Mouse (Mus musculus) heart, embryonic 16.5 days (tissue): Measurements from ENCODE around the gene Mapk8ip2. TPM values are rescaled to one million over a fixed set of nuclear protein-coding genes. Genes with fewer than 3 reads are reported as not detected.

ENCODE experiments used
- ATAC-seq: fragments of 200-750 bp; cut with Nextera tagmentation; replicated peaks from 2 replicates; pipeline ENCODE4 v1.8.0; 2017; ENCODE audit warnings: moderate number of reproducible peaks; ENCODE audit not compliant: insufficient read depth, low FRiP score; ENCODE audit errors: extremely low read depth
- H3K27ac ChIP-seq: fragments of 300-500 bp; sonication (generic); 2 replicates; pipeline ENCODE4 v1.5.1; 2014; ENCODE audit warnings: mild to moderate bottlenecking, low read length, control low read depth, moderate library complexity
- H3K27me3 ChIP-seq: fragments of 300-500 bp; sonication (generic); 2 replicates; pipeline ENCODE4 v1.6.1; 2014; ENCODE audit warnings: low read length, mixed read lengths; ENCODE audit not compliant: control insufficient read depth, insufficient read depth
- H3K36me3 ChIP-seq: fragments of 300-500 bp; sonication (generic); 2 replicates; pipeline ENCODE4 v1.6.1; 2014; ENCODE audit not compliant: control insufficient read depth, insufficient read depth
- H3K4me1 ChIP-seq: fragments of 300-500 bp; sonication (generic); 2 replicates; pipeline ENCODE4 v1.6.1; 2014; ENCODE audit warnings: low read length, mixed read lengths; ENCODE audit not compliant: control insufficient read depth, insufficient read depth
- H3K4me2 ChIP-seq: fragments of 300-500 bp; sonication (generic); 2 replicates; pipeline ENCODE4 v1.6.1; 2014; ENCODE audit warnings: low read depth, mild to moderate bottlenecking, control low read depth, low read length
- H3K4me3 ChIP-seq: fragments of 300-500 bp; sonication (generic); 2 replicates; pipeline ENCODE4 v1.5.1; 2014; ENCODE audit warnings: mild to moderate bottlenecking, control low read depth, low read length
- H3K9ac ChIP-seq: fragments of 300-500 bp; sonication (generic); 2 replicates; pipeline ENCODE4 v1.6.1; 2014; ENCODE audit warnings: low read length, control low read depth
- H3K9me3 ChIP-seq: fragments of 300-500 bp; sonication (generic); replicated peaks from 2 replicates; pipeline ENCODE4 v1.6.1; 2016; ENCODE audit warnings: low read length; ENCODE audit not compliant: control insufficient read depth
- WGBS: fragments of 180-500 bp; shearing (Covaris S2); extraction: QIAGEN DNeasy Blood & Tissue Kit; methylation state at CpG from one replicate; pipeline ENCODE4 v1.1.7; 2014; 5-methylcytosine and 5-hydroxymethylcytosine counted together
- polyA plus RNA-seq: library from polyadenylated mRNA; unstranded; fragments of >200 nt; fragmentation: Nextera tagmentation; extraction: Ambion mirVana; gene quantifications from 2 replicates; pipeline ENCODE4 v1.2.1, GENCODE M21; 2015

Mapk8ip2 gene
- polyA plus RNA-seq, 1 experiment from 2014 or later: 0.11 TPM

DNA sequence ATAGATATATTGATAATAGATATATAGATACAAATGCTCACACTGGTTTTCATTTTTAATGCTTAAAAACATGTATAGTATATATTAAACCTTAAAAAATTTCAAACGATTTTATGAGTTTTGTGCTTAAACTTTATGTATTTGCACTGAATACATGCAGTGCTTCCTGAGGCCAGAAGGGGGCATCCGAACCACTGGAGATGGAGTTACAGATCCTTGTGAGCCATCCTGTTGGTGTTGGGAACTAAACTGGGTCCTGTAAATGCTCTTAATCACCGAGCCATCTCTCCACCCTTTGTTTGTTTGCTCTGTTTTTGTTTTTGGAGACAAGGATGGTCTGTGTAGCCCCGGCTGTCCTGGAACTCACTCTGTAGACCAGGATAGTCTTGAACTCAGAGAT is 41.3 kb downstream of the Mapk8ip2 start:
- 73% methylated on average over 4 of the region's 4 CpGs for WGBS

DNA sequence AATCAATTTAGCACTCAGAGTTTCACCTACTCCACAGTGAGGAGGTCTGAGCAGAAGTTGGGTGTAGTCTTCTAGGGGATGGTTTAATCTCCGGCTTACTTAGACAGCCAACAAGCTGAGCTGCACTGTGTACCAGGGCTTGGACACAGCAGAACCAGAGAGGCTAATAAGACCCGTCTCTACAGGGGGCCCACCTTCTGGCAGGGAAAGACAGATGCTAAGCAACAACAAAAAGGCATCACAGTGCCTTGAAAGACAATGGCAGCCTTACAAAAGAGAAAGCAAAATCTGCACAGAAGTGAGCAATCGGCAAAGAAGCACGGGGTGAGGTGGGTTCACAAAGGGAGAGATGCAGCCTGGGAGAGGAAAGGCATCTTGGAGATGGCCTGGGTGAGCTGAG is 42.4 kb downstream of the Mapk8ip2 start:
- Histone ChIP-seq H3K4me3 (no peak overlapping the region), H3K27me3 (peaks cover 30% of the 10 kb centered on the region), H3K9me3 (peaks cover 8% of the 10 kb centered on the region; the same call in 1 of the 2 replicates), H3K36me3 (no peaks in the 10 kb centered on the region), H3K4me2 (no peak overlapping the region), H3K9ac (no peak overlapping the region), H3K4me1 (peaks cover 6% of the 10 kb centered on the region), H3K27ac (no peak overlapping the region)
- no peak for ATAC-seq
- WGBS: 57% methylated on average over 4 of the region's 4 CpGs

More for the DNA sequence above, 41.3 kb downstream of the Mapk8ip2 start:
- no peak for ATAC-seq
- no peaks in the 10 kb centered on the region for H3K36me3 ChIP-seq
- peaks cover 6% of the 10 kb centered on the region for H3K4me1 ChIP-seq
- no peak overlapping the region for H3K4me2 ChIP-seq
- H3K9ac ChIP-seq: no peak overlapping the region
- H3K4me3 ChIP-seq: no peak overlapping the region
- peaks cover 8% of the 10 kb centered on the region; the same call in 1 of the 2 replicates for H3K9me3 ChIP-seq
- H3K27ac ChIP-seq: no peak overlapping the region
- H3K27me3 ChIP-seq: peaks cover 25% of the 10 kb centered on the region

DNA sequence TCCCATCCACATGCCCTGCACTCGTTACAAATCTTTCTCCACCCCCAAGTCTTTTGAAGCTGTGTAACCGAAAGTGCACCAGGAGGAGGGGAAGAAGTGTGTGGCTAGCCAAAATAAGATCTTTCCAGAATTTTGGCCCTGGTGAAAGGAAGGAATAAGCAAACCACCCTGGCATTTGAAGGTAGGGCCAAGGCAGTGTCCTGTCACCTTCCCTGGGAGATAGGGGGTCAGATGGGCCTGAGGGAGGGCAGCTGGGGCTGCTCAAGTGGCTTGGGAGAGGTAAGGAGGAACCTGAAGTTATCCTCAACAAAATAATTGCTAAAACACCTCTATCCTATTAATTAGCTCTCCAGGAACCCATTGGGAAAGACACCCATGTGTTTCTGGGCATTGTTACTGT is 43.1 kb downstream of the Mapk8ip2 start:
- Histone ChIP-seq H3K4me3 (no peak overlapping the region), H3K27ac (peak overlapping the region; percentile 73), H3K36me3 (no peaks in the 10 kb centered on the region), H3K4me2 (no peak overlapping the region), H3K27me3 (peaks cover 34% of the 10 kb centered on the region), H3K4me1 (peaks cover 6% of the 10 kb centered on the region), H3K9me3 (peaks cover 8% of the 10 kb centered on the region; the same call in 1 of the 2 replicates), H3K9ac (no peak overlapping the region)
- ATAC-seq: no peak
- 45% methylated on average over 2 of the region's 2 CpGs for WGBS

DNA sequence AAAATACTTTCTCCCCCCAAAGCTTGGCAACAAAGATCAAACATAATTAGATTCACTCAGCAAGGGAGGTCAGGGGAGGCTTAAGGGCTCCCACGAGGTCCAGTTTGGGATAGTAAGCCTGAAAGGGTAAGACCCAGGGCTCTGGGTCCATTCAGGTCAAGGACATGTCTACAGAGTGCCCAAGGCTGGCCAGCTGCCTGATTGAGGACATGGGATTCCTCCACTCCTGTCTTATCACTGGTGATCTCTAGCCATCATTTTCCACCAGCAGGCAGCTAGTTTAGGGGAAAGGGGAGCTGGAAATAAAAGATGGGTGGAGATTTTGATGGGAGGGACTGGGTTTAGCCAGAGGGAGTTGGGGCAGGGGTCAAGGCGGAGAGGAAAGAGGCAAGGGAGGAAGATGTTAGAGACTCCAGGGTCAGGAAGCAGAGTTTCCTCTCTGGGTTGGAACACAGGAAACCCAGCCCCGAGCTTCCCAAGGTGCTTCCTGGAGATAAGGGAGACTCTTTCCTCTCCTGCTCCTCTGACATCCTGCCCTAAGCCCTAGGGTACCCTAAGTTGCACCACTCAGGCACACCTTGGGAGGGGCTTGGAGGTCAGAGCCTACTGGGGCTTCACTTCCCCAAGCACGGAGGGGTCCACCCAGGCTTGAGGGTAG is 43.8 kb downstream of the Mapk8ip2 start:
- Histone ChIP-seq H3K36me3 (no peaks in the 10 kb centered on the region), H3K27ac (peak overlapping the region; percentile 84), H3K9ac (peak overlapping the region; percentile 75), H3K27me3 (peaks cover 37% of the 10 kb centered on the region), H3K9me3 (peaks cover 4% of the 10 kb centered on the region; the same call in 1 of the 2 replicates), H3K4me1 (peaks cover 6% of the 10 kb centered on the region), H3K4me2 (no peak overlapping the region), H3K4me3 (peak overlapping the region; percentile 75)
- 25% methylated on average over 4 of the region's 4 CpGs for WGBS
- peak; percentile 78 for ATAC-seq

GRCm38 (mm10) chr15:89498049-89498960 is 44.6 kb downstream of the Mapk8ip2 start:
- peaks cover 37% of the 10 kb centered on the region for H3K27me3 ChIP-seq
- no peak; the same call in 1 of the 2 replicates for ATAC-seq
- 3% methylated on average over 41 of the region's 41 CpGs for WGBS
- peak overlapping the region; percentile 75 for H3K9ac ChIP-seq
- peak overlapping the region; percentile 84 for H3K27ac ChIP-seq
- H3K4me2 ChIP-seq: peak overlapping the region; percentile 79
- H3K36me3 ChIP-seq: no peaks in the 10 kb centered on the region
- H3K4me3 ChIP-seq: peak overlapping the region; percentile 75
- H3K9me3 ChIP-seq: no peaks in the 10 kb centered on the region
- peaks cover 6% of the 10 kb centered on the region for H3K4me1 ChIP-seq

- Histone ChIP-seq H3K27me3 (peaks cover 37% of the 10 kb centered on the region), H3K9me3 (no peaks in the 10 kb centered on the region), H3K36me3 (no peaks in the 10 kb centered on the region), H3K4me1 (peaks cover 6% of the 10 kb centered on the region), H3K27ac (peak within 1 kb of the TSS; percentile 84), H3K4me2 (peak within 1 kb of the TSS; percentile 79), H3K9ac (peak within 1 kb of the TSS; percentile 75), H3K4me3 (peak within 1 kb of the TSS; percentile 75)
- ATAC-seq: peak; percentile 37
- WGBS: under 1% methylated on average over 33 of the region's 72 CpGs
Observed at GRCm38 (mm10) chr15:89498961-89499688, 45.4 kb downstream of the Mapk8ip2 start, which contains the start of gene Shank3. Shank3 (plus strand) TSS chr15:89499623.

- Histone ChIP-seq H3K9me3 (no peaks in the 10 kb centered on the region), H3K4me2 (peak overlapping the region; percentile 79), H3K4me3 (peak overlapping the region; percentile 75), H3K4me1 (peaks cover 6% of the 10 kb centered on the region), H3K27ac (0 out of 2 replicates have a peak overlapping the region, but pooled peaks have one; percentile 12), H3K36me3 (no peaks in the 10 kb centered on the region), H3K27me3 (peaks cover 37% of the 10 kb centered on the region), H3K9ac (peak overlapping the region; percentile 75)
- peak; percentile 47 for ATAC-seq
- 1% methylated on average over 38 of the region's 60 CpGs for WGBS
Observed at GRCm38 (mm10) chr15:89499784-89500220, 46.1 kb downstream of the Mapk8ip2 start.

GRCm38 (mm10) chr15:89500221-89500791 is 46.6 kb downstream of the Mapk8ip2 start:
- Histone ChIP-seq H3K27me3 (peaks cover 37% of the 10 kb centered on the region), H3K9ac (peak overlapping the region; percentile 75), H3K36me3 (no peaks in the 10 kb centered on the region), H3K4me3 (peak overlapping the region; percentile 75), H3K4me2 (peak overlapping the region; percentile 79), H3K27ac (no peak overlapping the region), H3K9me3 (no peaks in the 10 kb centered on the region), H3K4me1 (peaks cover 6% of the 10 kb centered on the region)
- 0 out of 2 replicates have a peak, but pooled peaks have one; percentile 0 for ATAC-seq
- WGBS: 2% methylated on average over 35 of the region's 35 CpGs
